Mouse (Mus musculus) CH12.LX (cell line): ENCODE measurements around the gene Dcaf8. TPM values are rescaled to one million over a fixed set of nuclear protein-coding genes. Genes with fewer than 3 reads are reported as not detected.

Source experiments
- DNase-seq: peaks from one replicate; pipeline ENCODE4 v3.0.0-alpha.2; 2013; ENCODE audit errors: extremely low read depth
- H3K27ac ChIP-seq: 2 replicates; pipeline ENCODE4 v1.5.1; 2012; ENCODE audit warnings: low read depth, mild to moderate bottlenecking, control low read depth, moderate library complexity; ENCODE audit not compliant: insufficient read depth
- H3K27me3 ChIP-seq: replicated peaks from 2 replicates; pipeline ENCODE3; 2012; ENCODE audit warnings: inconsistent platforms
- H3K36me3 ChIP-seq, 2 experiments: replicated peaks in 1 of 2; 2 replicates each; pipeline versions ENCODE3 to v1.6.1; 2012; ENCODE audit warnings: inconsistent platforms in 1 of 2, low read length in 1 of 2, mild to moderate bottlenecking in 1 of 2, mixed read lengths in 1 of 2, moderate library complexity in 1 of 2; ENCODE audit not compliant: control insufficient read depth in 1 of 2, insufficient read depth in 1 of 2
- H3K4me1 ChIP-seq, 2 experiments: 2 replicates each; pipeline ENCODE4 v1.6.1; 2012; ENCODE audit warnings: inconsistent platforms in 1 of 2, moderate library complexity in 1 of 2; ENCODE audit not compliant: insufficient read depth in 2 of 2, control insufficient read depth in 1 of 2
- H3K4me2 ChIP-seq: 2 replicates; pipeline ENCODE4 v1.6.1; 2012; ENCODE audit warnings: low read depth, mild to moderate bottlenecking, control low read depth; ENCODE audit not compliant: poor library complexity, insufficient read depth, severe bottlenecking
- H3K4me3 ChIP-seq, 3 experiments: fragments of 150-350 bp in 1 of 3; sonication (generic) in 1 of 3; replicated peaks in 1 of 3; 2 replicates each; pipeline versions ENCODE3 to v1.5.1; 2011 to 2012; ENCODE audit warnings: low read depth in 2 of 3, low read length in 2 of 3, mild to moderate bottlenecking in 2 of 3, moderate library complexity in 2 of 3, control low read depth in 1 of 3, improper control_type of control experiment in 1 of 3, inconsistent platforms in 1 of 3, mixed read lengths in 1 of 3; ENCODE audit not compliant: poor library complexity in 1 of 3
- H3K79me2 ChIP-seq: replicated peaks from 2 replicates; pipeline ENCODE4 v1.6.1; 2012; ENCODE audit warnings: mild to moderate bottlenecking, moderate library complexity; ENCODE audit not compliant: control insufficient read depth, poor library complexity, insufficient read depth, severe bottlenecking; ENCODE audit errors: extremely low read depth
- H3K9ac ChIP-seq: 2 replicates; pipeline ENCODE4 v1.6.1; 2012; ENCODE audit warnings: low read depth, mild to moderate bottlenecking, control low read depth, moderate library complexity; ENCODE audit not compliant: insufficient read depth
- H3K9me3 ChIP-seq: replicated peaks from 2 replicates; pipeline ENCODE3; 2012; ENCODE audit warnings: low read length, inconsistent platforms, mixed read lengths
- CTCF ChIP-seq, 2 experiments: IDR thresholded peaks in 1 of 2; conservative IDR thresholded peaks in 1 of 2; 2 replicates each; pipeline ENCODE4 v1.5.1; 2011 to 2012; ENCODE audit warnings: low read depth in 2 of 2, low read length in 2 of 2, improper control_type of control experiment in 1 of 2, inconsistent platforms in 1 of 2, mild to moderate bottlenecking in 1 of 2, moderate library complexity in 1 of 2
- E2F4 ChIP-seq: IDR thresholded peaks from 2 replicates; pipeline ENCODE4 v1.6.1; 2011; ENCODE audit warnings: low read depth, low read length, improper control_type of control experiment; ENCODE audit not compliant: insufficient replicate concordance
- EP300 ChIP-seq: IDR thresholded peaks from 2 replicates; pipeline ENCODE4 v1.6.1; 2011; ENCODE audit warnings: low read length, improper control_type of control experiment
- HCFC1 ChIP-seq: IDR thresholded peaks from 2 replicates; pipeline ENCODE4 v1.6.1; 2012; ENCODE audit warnings: low read depth, mild to moderate bottlenecking, inconsistent platforms, low read length, improper control_type of control experiment
- JUND ChIP-seq: conservative IDR thresholded peaks from 2 replicates; pipeline ENCODE4 v1.6.1; 2011; ENCODE audit warnings: low read depth, low read length, improper control_type of control experiment
- MAX ChIP-seq: IDR thresholded peaks from 2 replicates; pipeline ENCODE4 v1.6.1; 2011; ENCODE audit warnings: low read length, improper control_type of control experiment
- MAZ ChIP-seq: IDR thresholded peaks from 2 replicates; pipeline ENCODE4 v1.6.1; 2012; ENCODE audit warnings: low read depth, mild to moderate bottlenecking, inconsistent platforms, low read length, improper control_type of control experiment, moderate library complexity
- MEF2A ChIP-seq: IDR thresholded peaks from 2 replicates; pipeline ENCODE4 v1.6.1; 2014; ENCODE audit warnings: low read depth, mild to moderate bottlenecking, inconsistent platforms, low read length, improper control_type of control experiment, borderline replicate concordance
- MYC ChIP-seq: IDR thresholded peaks from 2 replicates; pipeline ENCODE4 v1.6.1; 2011; ENCODE audit warnings: low read depth, mild to moderate bottlenecking, improper control_type of control experiment, low read length
- NELFE ChIP-seq: IDR thresholded peaks from 2 replicates; pipeline ENCODE4 v1.6.1; 2011; ENCODE audit warnings: low read depth, low read length, improper control_type of control experiment
- POLR2A ChIP-seq: IDR thresholded peaks from 2 replicates; pipeline ENCODE4 v1.6.1; 2011; ENCODE audit warnings: low read depth, mild to moderate bottlenecking, improper control_type of control experiment, low read length
- TCF12 ChIP-seq: IDR thresholded peaks from 2 replicates; pipeline ENCODE4 v1.6.1; 2014; ENCODE audit warnings: low read depth, mild to moderate bottlenecking, inconsistent platforms, low read length, improper control_type of control experiment
- ZC3H11A ChIP-seq: IDR thresholded peaks from 2 replicates; pipeline ENCODE4 v1.6.1; 2012; ENCODE audit warnings: low read depth, mild to moderate bottlenecking, inconsistent platforms, low read length, improper control_type of control experiment
- ZKSCAN1 ChIP-seq: IDR thresholded peaks from 2 replicates; pipeline ENCODE4 v1.6.1; 2012; ENCODE audit warnings: low read depth, inconsistent platforms, low read length, improper control_type of control experiment, borderline replicate concordance
- dilution Hi-C: fragments of 300-500 bp; cut with MboI; formaldehyde crosslinking; loops from 2 replicates; pipeline ENCODE4 v1.14.3; 2020; ENCODE audit warnings: low sequenced_read_pairs; ENCODE audit not compliant: extremely low pct_unique_long_range_greater_than_20kb, extremely low pct_ligation_motif_present
- in situ Hi-C: fragments of 300-500 bp; cut with MboI; formaldehyde crosslinking; loops from 3 replicates; pipeline ENCODE4 v1.14.3; 2019; ENCODE audit warnings: low sequenced_read_pairs, low pct_ligation_motif_present, low pct_unique_long_range_greater_than_20kb, mixed read lengths
- polyA plus RNA-seq: library from polyadenylated mRNA; unstranded; fragments of >175 nt; gene quantifications from 2 replicates; pipeline ENCODE4 v1.2.1, GENCODE M21; 2012; ENCODE audit warnings: low read depth; ENCODE audit not compliant: insufficient read length
- total RNA-seq, 2 experiments: library from RNA; depleted of rRNA; stranded (reverse); fragments of 300-350 nt in 1 of 2; fragments of >200 nt in 1 of 2; gene quantifications; 2 replicates each; pipeline ENCODE4 v1.2.3; 2012 to 2014

Dcaf8 gene
- total and polyA plus RNA-seq, 3 experiments = 46.2 to 77.2 (median 58.5) TPM

GRCm38 (mm10) chr1:172148955-172149815, 1.3 kb downstream of the Dcaf8 start:
- TF ChIP-seq E2F4 (no peak), ZC3H11A (no peak), MAX (peak; percentile 41; the same call in 1 of the 2 replicates), MYC (0 out of 2 replicates have a peak, but pooled peaks have one; percentile 47), HCFC1 (no peak), MAZ (no peak)
- no peak overlapping the region for H3K27ac ChIP-seq
- in situ Hi-C loops = loop anchor here (5.0 kb wide), 1 partner anchor 163 kb away; no protein-coding TSS in a partner anchor
- peaks cover 2 to 22% of the 10 kb centered on the region in 2 experiments; a peak in 3 of 4 replicates for H3K4me1 ChIP-seq
- peaks cover 28% of the 10 kb centered on the region for H3K79me2 ChIP-seq
- H3K4me2 ChIP-seq = peak overlapping the region; percentile 97
- no peaks in the 10 kb centered on the region for H3K9me3 ChIP-seq
- H3K27me3 ChIP-seq = no peaks in the 10 kb centered on the region
- no peak for DNase-seq
- H3K4me3 ChIP-seq = peak overlapping the region; percentile 96 to 100 (median 96)
- H3K36me3 ChIP-seq = peaks cover 24 to 41% of the 10 kb centered on the region in 2 experiments
- dilution Hi-C loops = no loop called here
- H3K9ac ChIP-seq = peak overlapping the region; percentile 99

- Histone ChIP-seq H3K4me2 (no peak overlapping the region), H3K27ac (no peak overlapping the region), H3K27me3 (no peaks in the 10 kb centered on the region), H3K4me1 (peaks cover 0 to 25% of the 10 kb centered on the region in 2 experiments; a peak in 2 of 4 replicates), H3K9ac (no peak overlapping the region), H3K79me2 (peaks cover 28% of the 10 kb centered on the region), H3K4me3 (no peak overlapping the region), H3K36me3 (peaks cover 35 to 70% of the 10 kb centered on the region in 2 experiments), H3K9me3 (no peaks in the 10 kb centered on the region)
- dilution Hi-C loops (no loop called here), in situ Hi-C loops (no loop called here)
- no peak for TF ChIP-seq TCF12
- TF ChIP-seq MEF2A = no peak
- TF ChIP-seq EP300 = no peak
- no peak for TF ChIP-seq POLR2A
- TF ChIP-seq NELFE = no peak
- TF ChIP-seq CTCF (conservative IDR thresholded peaks at IDR 0.05 in 1 of 2, IDR thresholded peaks at IDR 0.05 in 1 of 2; ENCODE audit: low read depth in 2 of 2, low read length in 2 of 2) = no peak
- TF ChIP-seq ZKSCAN1 = no peak
- no peak for TF ChIP-seq JUND
- no peak for TF ChIP-seq MAX
- DNase-seq = no peak
Measured at GRCm38 (mm10) chr1:172154536-172154935, 6.7 kb downstream of the Dcaf8 start.
